Mouse (Mus musculus): ENCODE results near the gene Macrod2. TPM values are rescaled to one million over a fixed set of nuclear protein-coding genes. Genes with fewer than 3 reads are reported as not detected.

The Macrod2 gene
- polyA plus RNA-seq, 1 experiment from 2014 or later, result 19.9 TPM

DNA sequence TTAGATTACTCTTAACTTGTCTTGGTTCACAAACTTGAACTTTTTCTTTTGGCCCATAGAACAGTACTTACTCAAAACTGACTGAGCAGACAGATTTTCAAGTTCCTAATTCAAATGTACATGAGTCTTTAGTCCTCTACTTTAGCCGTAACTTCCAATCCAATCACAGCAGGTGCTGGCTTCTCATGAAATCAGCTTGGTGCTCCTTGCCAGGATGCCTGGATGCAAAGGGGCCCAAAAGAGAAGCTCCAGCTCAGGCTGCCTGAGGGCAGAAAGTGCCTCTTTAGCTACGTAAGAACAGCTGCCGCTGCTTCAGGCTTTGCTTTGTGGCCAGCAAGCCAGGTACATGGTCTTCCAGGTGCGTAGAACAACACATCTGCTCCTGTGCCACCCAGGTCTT lies 627.9 kb downstream of the Macrod2 start:
- H3K27me3 ChIP-seq (replicated peaks; ENCODE audit: control insufficient read depth, insufficient read depth, low read length), result no peaks in the 10 kb centered on the region
- H3K4me1 ChIP-seq (replicated peaks; ENCODE audit: control insufficient read depth, insufficient read depth, low read length), result no peaks in the 10 kb centered on the region
- no peak overlapping the region for H3K4me2 ChIP-seq
- WGBS, result 83% methylated on average over 4 of the region's 4 CpGs
- no peak overlapping the region for H3K9ac ChIP-seq (ENCODE audit: low read depth, low read length)
- no peaks in the 10 kb centered on the region for H3K9me3 ChIP-seq (ENCODE audit: control insufficient read depth, low read length)
- DNase-seq (ENCODE audit: low spot score) (no peak), ATAC-seq (replicated peaks; ENCODE audit: low FRiP score) (no peak)
- H3K36me3 ChIP-seq (ENCODE audit: control insufficient read depth, insufficient read depth, low read length), result no peaks in the 10 kb centered on the region
- H3K4me3 ChIP-seq (ENCODE audit: low read depth, low read length), result no peak overlapping the region
- no peak overlapping the region for H3K27ac ChIP-seq (ENCODE audit: low read depth, low read length)

DNA sequence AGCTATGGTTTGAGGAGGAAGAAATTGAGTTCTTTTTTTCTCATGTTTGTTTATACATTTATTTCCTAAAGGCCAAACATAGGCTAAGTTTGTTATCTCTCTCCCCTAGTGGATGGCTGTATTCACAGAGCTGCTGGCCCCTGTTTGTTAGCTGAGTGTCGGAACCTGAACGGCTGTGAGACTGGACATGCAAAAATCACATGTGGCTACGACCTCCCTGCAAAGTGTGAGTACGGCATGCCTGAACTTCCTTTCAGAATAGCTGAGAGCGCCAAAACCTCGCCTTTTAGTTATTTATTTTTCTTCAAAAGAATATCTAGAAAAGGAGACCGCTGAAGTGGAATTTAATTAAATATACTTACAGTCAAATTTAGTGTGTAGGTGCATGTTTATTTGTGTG lies 628.8 kb downstream of the Macrod2 start:
- DNase-seq (ENCODE audit: low spot score) (no peak), ATAC-seq (replicated peaks; ENCODE audit: low FRiP score) (no peak)
- no peaks in the 10 kb centered on the region for H3K9me3 ChIP-seq (ENCODE audit: control insufficient read depth, low read length)
- H3K4me3 ChIP-seq (ENCODE audit: low read depth, low read length), result no peak overlapping the region
- H3K9ac ChIP-seq (ENCODE audit: low read depth, low read length), result no peak overlapping the region
- H3K27me3 ChIP-seq (replicated peaks; ENCODE audit: control insufficient read depth, insufficient read depth, low read length), result no peaks in the 10 kb centered on the region
- 69% methylated on average over 7 of the region's 7 CpGs for WGBS
- H3K36me3 ChIP-seq (ENCODE audit: control insufficient read depth, insufficient read depth, low read length), result no peaks in the 10 kb centered on the region
- no peak overlapping the region for H3K4me2 ChIP-seq
- H3K27ac ChIP-seq (ENCODE audit: low read depth, low read length), result no peak overlapping the region
- H3K4me1 ChIP-seq (replicated peaks; ENCODE audit: control insufficient read depth, insufficient read depth, low read length), result no peaks in the 10 kb centered on the region

DNA sequence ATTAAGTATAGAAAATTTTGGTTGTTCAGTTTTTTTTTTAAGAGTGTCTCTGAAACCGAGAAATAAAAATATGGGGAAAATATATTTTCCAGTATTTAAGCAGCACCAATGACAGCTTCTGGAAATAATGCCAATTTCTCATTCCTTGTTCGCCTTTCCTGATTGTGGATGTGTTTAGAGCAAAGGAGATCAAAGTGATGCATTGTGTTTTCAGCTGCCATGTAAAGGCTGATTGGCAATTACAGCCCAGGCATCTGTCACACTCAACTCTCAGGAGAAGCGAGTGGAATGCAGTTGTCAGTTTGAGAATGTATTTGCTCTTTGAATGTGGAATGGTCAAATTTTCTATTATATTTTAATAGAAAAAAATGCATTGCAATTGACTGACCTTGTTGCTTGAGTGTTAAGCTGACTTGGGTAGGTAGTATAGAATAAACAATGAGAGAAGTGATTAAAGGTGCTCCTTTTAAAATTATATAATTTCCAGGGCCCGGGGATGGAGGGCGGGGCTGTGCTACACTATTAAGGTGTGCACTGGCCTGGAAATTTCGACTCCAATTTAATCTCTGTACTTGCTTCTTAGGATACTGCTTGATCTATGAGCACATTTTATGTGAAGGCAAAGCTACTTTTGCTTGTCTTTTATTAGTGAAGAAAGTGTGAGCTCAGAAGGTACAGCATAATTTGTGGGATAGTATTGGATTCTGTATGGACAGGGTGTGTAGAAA lies 629.4 kb downstream of the Macrod2 start:
- Histone ChIP-seq H3K27ac (ENCODE audit: low read depth, low read length) (no peak overlapping the region), H3K36me3 (ENCODE audit: control insufficient read depth, insufficient read depth, low read length) (no peaks in the 10 kb centered on the region), H3K4me2 (no peak overlapping the region), H3K4me1 (replicated peaks; ENCODE audit: control insufficient read depth, insufficient read depth, low read length) (no peaks in the 10 kb centered on the region), H3K27me3 (replicated peaks; ENCODE audit: control insufficient read depth, insufficient read depth, low read length) (no peaks in the 10 kb centered on the region), H3K9me3 (ENCODE audit: control insufficient read depth, low read length) (no peaks in the 10 kb centered on the region), H3K4me3 (ENCODE audit: low read depth, low read length) (no peak overlapping the region), H3K9ac (ENCODE audit: low read depth, low read length) (no peak overlapping the region)
- ATAC-seq (replicated peaks; ENCODE audit: low FRiP score) (no peak), DNase-seq (ENCODE audit: low spot score) (no peak)
- 77% methylated on average over 6 of the region's 6 CpGs for WGBS

DNA sequence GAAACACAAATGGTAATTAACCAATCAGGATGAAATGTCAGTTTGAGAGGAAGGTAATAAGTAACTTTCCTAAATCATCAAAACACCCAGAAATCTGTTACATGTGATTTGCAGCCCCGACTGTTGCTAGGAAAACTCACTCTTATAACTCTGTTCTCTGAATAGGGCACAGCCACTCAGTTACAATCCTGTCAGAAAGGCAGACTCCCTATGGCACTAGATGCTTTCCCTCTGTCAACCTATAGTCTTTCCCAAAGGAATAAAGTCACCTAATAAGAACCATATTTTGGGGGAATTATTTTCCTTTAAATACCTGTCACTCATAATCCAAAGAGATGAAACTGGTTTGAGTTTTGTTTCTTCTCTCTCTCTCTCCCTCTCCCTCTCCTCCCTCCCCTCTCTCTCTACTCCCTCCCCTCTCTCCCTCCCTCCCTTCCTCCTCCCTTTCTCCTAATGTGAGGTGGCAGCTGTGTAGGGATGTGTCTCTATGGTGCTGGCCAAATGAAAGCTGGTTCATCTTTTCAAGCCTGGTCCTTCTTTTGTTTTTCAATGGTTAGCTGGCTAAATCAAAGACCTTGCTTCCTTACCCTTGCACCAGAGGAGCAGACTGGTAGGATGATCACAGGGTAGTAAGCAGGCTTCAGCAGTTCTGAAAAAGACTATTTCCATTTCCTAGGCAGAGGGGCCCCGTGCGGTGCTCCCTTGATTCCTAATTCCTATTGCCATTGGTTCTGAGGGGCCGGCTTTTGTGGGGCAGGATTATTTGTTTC lies 661.8 kb downstream of the Macrod2 start:
- H3K4me2 ChIP-seq, result no peak overlapping the region
- H3K9ac ChIP-seq (ENCODE audit: low read depth, low read length), result no peak overlapping the region
- no peaks in the 10 kb centered on the region for H3K36me3 ChIP-seq (ENCODE audit: control insufficient read depth, insufficient read depth, low read length)
- no peaks in the 10 kb centered on the region for H3K27me3 ChIP-seq (replicated peaks; ENCODE audit: control insufficient read depth, insufficient read depth, low read length)
- 53% methylated on average over 4 of the region's 4 CpGs for WGBS
- H3K27ac ChIP-seq (ENCODE audit: low read depth, low read length), result no peak overlapping the region
- H3K4me3 ChIP-seq (ENCODE audit: low read depth, low read length), result no peak overlapping the region
- ATAC-seq (replicated peaks; ENCODE audit: low FRiP score), result no peak
- DNase-seq (ENCODE audit: low spot score), result no peak
- no peaks in the 10 kb centered on the region for H3K9me3 ChIP-seq (ENCODE audit: control insufficient read depth, low read length)
- H3K4me1 ChIP-seq (replicated peaks; ENCODE audit: control insufficient read depth, insufficient read depth, low read length), result no peaks in the 10 kb centered on the region

DNA sequence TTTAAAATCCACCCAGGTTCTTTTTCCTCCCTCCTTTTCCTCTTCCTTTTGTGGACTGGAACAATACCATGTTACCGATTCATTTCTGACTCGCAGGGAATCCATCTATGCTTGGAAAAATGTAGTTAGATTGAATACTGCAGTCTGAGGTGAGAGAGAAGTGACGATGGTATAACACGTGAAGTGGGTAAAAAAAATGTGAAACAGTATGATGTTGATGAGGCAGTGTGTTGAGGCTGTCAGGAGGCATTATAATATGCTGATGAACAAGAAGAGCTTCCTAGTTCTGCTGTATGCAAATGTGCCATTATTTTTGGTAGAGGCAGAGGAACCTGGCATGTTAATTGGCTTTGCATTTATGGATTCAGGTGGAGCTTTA lies 662.3 kb downstream of the Macrod2 start:
- no peak for ATAC-seq (replicated peaks; ENCODE audit: low FRiP score)

DNA sequence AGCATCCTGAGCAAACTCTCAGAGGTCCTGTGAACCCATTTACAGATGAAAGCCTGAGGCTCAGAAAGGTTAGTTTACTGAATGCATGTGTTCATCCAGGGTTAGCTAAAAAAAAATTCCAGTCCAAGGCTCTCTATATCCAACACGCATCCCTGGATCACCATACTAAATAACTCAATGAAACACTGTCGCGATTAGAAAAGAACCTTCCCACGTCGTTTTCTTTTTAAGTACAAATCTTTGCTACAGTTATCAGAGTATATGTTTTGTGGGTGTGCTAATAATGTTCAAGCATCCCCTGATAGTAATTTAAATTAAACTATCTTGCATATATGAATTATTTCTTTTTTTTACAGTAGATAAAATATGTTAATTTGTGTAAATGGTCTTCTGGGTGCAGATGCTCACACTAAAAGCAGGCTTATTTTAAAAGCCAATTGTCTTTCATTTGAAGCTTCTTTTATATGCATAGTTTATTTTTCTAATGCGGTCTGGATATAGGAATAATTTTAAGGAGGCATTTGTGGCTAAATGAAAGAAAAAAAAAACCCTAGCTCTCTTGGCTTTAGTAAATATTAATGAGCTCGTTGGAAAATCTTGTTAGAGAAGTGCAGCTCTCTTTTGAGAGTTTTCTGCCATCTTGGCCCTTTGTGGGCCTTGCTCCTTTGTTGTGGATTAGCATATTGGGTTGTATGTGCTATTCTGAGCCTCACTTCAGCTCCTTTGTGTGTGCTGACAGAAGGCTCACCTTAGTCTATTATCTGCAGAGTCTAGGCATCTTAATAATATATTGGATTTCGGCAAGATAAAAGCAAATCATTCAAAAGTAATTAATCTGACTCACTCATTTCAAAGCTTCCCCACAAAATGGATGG lies 679.1 kb downstream of the Macrod2 start:
- no peak for DNase-seq (ENCODE audit: low spot score)
- 82% methylated on average over 8 of the region's 8 CpGs for WGBS
- H3K36me3 ChIP-seq (ENCODE audit: control insufficient read depth, insufficient read depth, low read length), result no peaks in the 10 kb centered on the region
- H3K4me1 ChIP-seq (replicated peaks; ENCODE audit: control insufficient read depth, insufficient read depth, low read length), result no peaks in the 10 kb centered on the region
- H3K4me3 ChIP-seq (ENCODE audit: low read depth, low read length), result no peak overlapping the region
- ATAC-seq (replicated peaks; ENCODE audit: low FRiP score), result no peak
- no peaks in the 10 kb centered on the region for H3K27me3 ChIP-seq (replicated peaks; ENCODE audit: control insufficient read depth, insufficient read depth, low read length)
- no peak overlapping the region for H3K4me2 ChIP-seq
- H3K9ac ChIP-seq (ENCODE audit: low read depth, low read length), result no peak overlapping the region
- H3K9me3 ChIP-seq (ENCODE audit: control insufficient read depth, low read length), result no peaks in the 10 kb centered on the region
- H3K27ac ChIP-seq (ENCODE audit: low read depth, low read length), result no peak overlapping the region

More for the DNA sequence above, 662.3 kb downstream of the Macrod2 start:
- Histone ChIP-seq H3K4me3 (ENCODE audit: low read depth, low read length) (no peak overlapping the region), H3K4me2 (no peak overlapping the region), H3K4me1 (replicated peaks; ENCODE audit: control insufficient read depth, insufficient read depth, low read length) (no peaks in the 10 kb centered on the region), H3K36me3 (ENCODE audit: control insufficient read depth, insufficient read depth, low read length) (no peaks in the 10 kb centered on the region), H3K9me3 (ENCODE audit: control insufficient read depth, low read length) (no peaks in the 10 kb centered on the region), H3K9ac (ENCODE audit: low read depth, low read length) (no peak overlapping the region), H3K27ac (ENCODE audit: low read depth, low read length) (no peak overlapping the region), H3K27me3 (replicated peaks; ENCODE audit: control insufficient read depth, insufficient read depth, low read length) (no peaks in the 10 kb centered on the region)
- 68% methylated on average over 4 of the region's 4 CpGs for WGBS
- DNase-seq (ENCODE audit: low spot score), result no peak

DNA sequence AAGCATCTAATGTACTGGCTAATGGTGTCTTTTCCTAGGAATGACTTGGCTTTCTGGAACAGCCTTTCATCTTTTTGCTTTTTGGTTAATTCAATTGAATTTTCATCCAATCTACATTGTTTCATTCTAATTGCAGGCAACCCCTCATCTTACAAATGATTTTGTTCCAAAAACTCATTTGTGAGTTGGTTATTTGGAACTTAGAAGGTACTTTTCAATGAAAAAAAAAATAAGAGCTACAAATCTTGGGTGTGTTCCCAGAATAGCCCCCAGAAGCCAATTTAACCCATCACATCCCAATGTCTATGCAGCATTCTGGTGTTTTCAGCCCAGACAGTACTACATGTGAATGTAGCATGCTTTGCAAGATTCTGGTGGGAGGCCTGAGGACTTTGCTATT lies 683.1 kb downstream of the Macrod2 start:
- H3K27me3 ChIP-seq (replicated peaks; ENCODE audit: control insufficient read depth, insufficient read depth, low read length), result no peaks in the 10 kb centered on the region
- no peaks in the 10 kb centered on the region for H3K9me3 ChIP-seq (ENCODE audit: control insufficient read depth, low read length)
- H3K4me3 ChIP-seq (ENCODE audit: low read depth, low read length), result no peak overlapping the region
- DNase-seq (ENCODE audit: low spot score) (no peak), ATAC-seq (replicated peaks; ENCODE audit: low FRiP score) (no peak)
- H3K36me3 ChIP-seq (ENCODE audit: control insufficient read depth, insufficient read depth, low read length), result no peaks in the 10 kb centered on the region
- H3K4me1 ChIP-seq (replicated peaks; ENCODE audit: control insufficient read depth, insufficient read depth, low read length), result no peaks in the 10 kb centered on the region
- H3K9ac ChIP-seq (ENCODE audit: low read depth, low read length), result no peak overlapping the region
- no peak overlapping the region for H3K27ac ChIP-seq (ENCODE audit: low read depth, low read length)
- H3K4me2 ChIP-seq, result no peak overlapping the region

DNA sequence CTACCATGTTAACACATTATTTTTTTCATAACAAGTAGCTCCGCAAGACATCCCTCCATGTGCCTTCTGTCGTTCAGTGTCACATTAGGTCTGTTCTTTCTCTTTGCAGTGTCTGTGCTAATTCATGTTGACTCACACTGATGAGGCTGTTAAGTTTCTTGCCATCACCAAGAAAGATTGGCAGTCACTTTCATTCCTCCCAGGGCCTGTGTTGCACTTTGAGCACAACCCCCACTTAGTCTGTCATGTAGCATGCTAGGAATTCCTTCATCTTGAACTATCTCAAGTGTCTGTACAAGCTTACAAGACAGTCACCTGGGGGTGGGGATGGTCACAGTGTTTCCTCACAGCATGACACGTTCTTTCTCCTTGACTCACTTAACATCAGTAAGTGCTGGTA lies 696.2 kb downstream of the Macrod2 start:
- 64% methylated on average over 3 of the region's 3 CpGs for WGBS
- no peak for ATAC-seq (replicated peaks; ENCODE audit: low FRiP score)
- no peaks in the 10 kb centered on the region for H3K36me3 ChIP-seq (ENCODE audit: control insufficient read depth, insufficient read depth, low read length)
- no peaks in the 10 kb centered on the region for H3K4me1 ChIP-seq (replicated peaks; ENCODE audit: control insufficient read depth, insufficient read depth, low read length)
- no peak overlapping the region for H3K4me2 ChIP-seq
- H3K27ac ChIP-seq (ENCODE audit: low read depth, low read length), result no peak overlapping the region
- H3K27me3 ChIP-seq (replicated peaks; ENCODE audit: control insufficient read depth, insufficient read depth, low read length), result no peaks in the 10 kb centered on the region
- H3K9ac ChIP-seq (ENCODE audit: low read depth, low read length), result no peak overlapping the region
- no peaks in the 10 kb centered on the region for H3K9me3 ChIP-seq (ENCODE audit: control insufficient read depth, low read length)
- no peak for DNase-seq (ENCODE audit: low spot score)
- H3K4me3 ChIP-seq (ENCODE audit: low read depth, low read length), result no peak overlapping the region
